Mouse (Mus musculus) cerebellum, adult 2 months (tissue): Measurements from ENCODE around the gene Caly. TPM values are rescaled to one million over a fixed set of nuclear protein-coding genes. Genes with fewer than 3 reads are reported as not detected.
A peak's percentile ranks its signal among the peaks of the same experiment; 100 is the strongest.

ENCODE experiments used
- DNase-seq, 2 experiments: peaks; one replicate each; pipeline ENCODE4 v3.0.0; 2021
- H3K27ac ChIP-seq: fragments of 200-500 bp; 2 replicates; pipeline ENCODE4 v1.5.1; 2012; ENCODE audit warnings: low read length, control low read depth, inconsistent platforms; ENCODE audit not compliant: insufficient read depth
- H3K27me3 ChIP-seq: fragments of 200-500 bp; 2 replicates; pipeline ENCODE4 v1.6.1; 2012; ENCODE audit warnings: inconsistent platforms, mild to moderate bottlenecking, low read length, moderate library complexity; ENCODE audit not compliant: control insufficient read depth, insufficient read depth
- H3K4me1 ChIP-seq: fragments of 200-500 bp; 2 replicates; pipeline ENCODE4 v1.6.1; 2011; ENCODE audit warnings: low read length; ENCODE audit not compliant: control insufficient read depth, insufficient read depth
- H3K4me3 ChIP-seq: fragments of 200-500 bp; replicated peaks from 2 replicates; pipeline ENCODE3; 2011; ENCODE audit warnings: mild to moderate bottlenecking, low read depth, low read length, control low read depth; ENCODE audit not compliant: insufficient read depth
- CTCF ChIP-seq: fragments of 200-500 bp; IDR thresholded peaks from 2 replicates; pipeline ENCODE4 v1.5.1; 2011; ENCODE audit warnings: low read depth, mild to moderate bottlenecking, control low read depth, low read length, moderate library complexity, borderline replicate concordance; ENCODE audit not compliant: insufficient read depth
- POLR2A ChIP-seq: fragments of 200-500 bp; IDR thresholded peaks from 2 replicates; pipeline ENCODE4 v1.6.1; 2011; ENCODE audit warnings: low read length, control low read depth, borderline replicate concordance; ENCODE audit not compliant: insufficient read depth
- WGBS: fragments of 180-500 bp; shearing (Covaris S2); methylation state at CpG from one replicate; pipeline ENCODE4 v1.1.7; 2018; 5-methylcytosine and 5-hydroxymethylcytosine counted together
- polyA plus RNA-seq: library from polyadenylated mRNA; depleted of rRNA; stranded (reverse); fragments of >200 nt; gene quantifications from 2 replicates; pipeline ENCODE4 v1.2.3, GENCODE M21; 2012

Gene Caly
- polyA plus RNA-seq, 1 experiment = 198 TPM

- TF ChIP-seq POLR2A (no peak), CTCF (no peak)
- 75% methylated on average over 13 of the region's 13 CpGs for WGBS
- Histone ChIP-seq H3K4me3 (no peak overlapping the region), H3K27ac (no peak overlapping the region), H3K27me3 (no peaks in the 10 kb centered on the region), H3K4me1 (peaks cover 7% of the 10 kb centered on the region; the same call in 1 of the 2 replicates)
- DNase-seq = no peak
Observed at GRCm38 (mm10) chr7:140121338-140121910, 39.1 kb upstream of the Caly start.

DNA sequence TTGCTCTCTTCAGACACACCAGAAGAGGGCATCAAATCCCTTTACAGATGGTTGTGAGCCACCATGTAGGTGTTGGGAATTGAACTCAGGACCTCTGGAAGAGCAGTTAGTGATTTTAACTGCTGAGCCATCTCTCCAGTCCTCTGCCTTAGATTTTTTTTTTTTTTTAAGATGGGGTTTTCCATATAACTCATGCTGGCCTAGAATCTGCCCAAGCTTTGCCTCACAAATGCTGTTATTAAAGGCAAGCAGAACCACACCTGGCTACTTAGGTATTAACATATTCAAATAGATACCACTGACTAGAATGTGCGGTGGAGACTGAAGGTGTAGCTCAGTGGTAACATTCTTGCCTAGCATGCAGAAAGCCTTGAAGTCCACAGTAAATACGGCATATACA lies 38.1 kb upstream of the Caly start:
- peaks cover 5% of the 10 kb centered on the region; the same call in 1 of the 2 replicates for H3K4me1 ChIP-seq
- 93% methylated on average over 2 of the region's 2 CpGs for WGBS
- no peak overlapping the region for H3K27ac ChIP-seq
- no peak for DNase-seq
- no peak overlapping the region for H3K4me3 ChIP-seq
- TF ChIP-seq CTCF (no peak), POLR2A (no peak)
- no peaks in the 10 kb centered on the region for H3K27me3 ChIP-seq

DNA sequence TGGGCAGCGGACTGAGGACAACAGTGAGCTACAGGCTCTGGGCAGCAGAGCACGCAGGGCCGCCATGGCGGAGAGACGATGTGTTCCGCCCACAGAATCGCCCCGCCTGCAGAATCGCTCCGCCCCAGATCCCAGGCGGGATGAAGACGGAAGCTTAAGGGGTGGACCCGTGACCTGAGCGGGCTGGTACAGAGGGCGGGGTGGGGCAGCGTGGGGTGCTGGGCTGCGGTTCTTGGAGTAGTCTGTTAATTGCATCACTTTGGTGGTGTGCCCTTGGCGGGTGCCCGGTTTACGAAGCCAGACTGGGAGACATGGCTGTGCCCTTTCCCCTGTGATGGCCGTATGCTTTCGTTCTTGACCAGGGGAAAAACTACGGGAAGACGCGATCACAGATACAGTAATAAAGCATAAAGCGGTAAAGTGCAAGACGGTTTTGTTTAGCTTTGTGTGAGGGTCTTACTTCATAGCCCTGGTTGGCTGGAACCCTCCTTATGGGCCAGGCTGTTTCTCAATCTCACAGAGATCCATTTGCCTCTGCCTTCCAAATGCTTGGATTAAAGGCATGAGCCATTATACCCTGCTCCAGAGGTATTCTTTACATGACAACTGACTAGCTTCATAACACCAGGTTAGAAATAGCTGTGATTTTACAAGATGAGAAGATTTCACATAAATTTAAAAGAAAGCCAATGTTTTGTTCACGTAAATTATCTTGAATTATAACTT lies 34.1 kb upstream of the Caly start, which contains the start of gene Echs1:
Gene Echs1, minus strand, starts transcription at position 148 of the 726 bp plus-strand sequence.
- TF ChIP-seq POLR2A (peak; percentile 75), CTCF (no peak)
- WGBS = 3% methylated on average over 28 of the region's 28 CpGs
- Histone ChIP-seq H3K27ac (peak within 1 kb of the TSS; percentile 86), H3K27me3 (no peaks in the 10 kb centered on the region), H3K4me3 (peak within 1 kb of the TSS; percentile 94), H3K4me1 (peaks cover 5% of the 10 kb centered on the region)
- DNase-seq = peak; percentile 88 to 90

- TF ChIP-seq POLR2A (no peak), CTCF (no peak)
- DNase-seq = peak in 1 of 2 experiments; percentile 46
- peak within 1 kb of the TSS; percentile 86 for H3K27ac ChIP-seq
- WGBS = 2% methylated on average over 23 of the region's 23 CpGs
- H3K4me3 ChIP-seq = peak within 1 kb of the TSS; percentile 94
- H3K27me3 ChIP-seq = no peaks in the 10 kb centered on the region
- peaks cover 5% of the 10 kb centered on the region for H3K4me1 ChIP-seq
Observed at GRCm38 (mm10) chr7:140115583-140116328, 33.4 kb upstream of the Caly start, which contains the start of gene Paox. Gene Paox, plus strand, starts transcription at chr7:140115799.

- peaks cover under 1% of the 10 kb centered on the region for H3K4me1 ChIP-seq
- DNase-seq = no peak
- TF ChIP-seq CTCF (no peak), POLR2A (no peak)
- no peak overlapping the region for H3K4me3 ChIP-seq
- 38% methylated on average over 3 of the region's 3 CpGs for WGBS
- H3K27me3 ChIP-seq = no peaks in the 10 kb centered on the region
- H3K27ac ChIP-seq = no peak overlapping the region
Observed at GRCm38 (mm10) chr7:140111943-140112342, 29.6 kb upstream of the Caly start.

DNA sequence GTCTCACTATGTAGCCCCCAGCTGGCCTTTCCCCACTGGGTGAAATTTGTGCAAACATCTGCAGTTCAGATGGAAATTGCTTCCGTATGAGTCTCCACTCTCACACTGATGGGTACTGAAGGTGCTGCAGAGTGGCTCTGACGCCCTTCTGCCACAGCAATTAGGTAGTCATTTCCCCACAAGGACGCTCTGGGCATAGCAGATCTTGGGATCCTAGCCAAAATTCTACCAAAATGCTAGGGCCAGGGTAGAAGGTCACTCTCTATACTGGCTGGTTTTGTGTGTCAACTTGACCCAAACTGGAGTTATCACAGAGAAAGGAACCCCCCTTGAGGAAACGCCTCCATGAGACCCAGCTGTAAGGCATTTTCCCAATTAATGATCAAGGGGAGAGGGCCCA lies 21.7 kb upstream of the Caly start:
- no peaks in the 10 kb centered on the region for H3K27me3 ChIP-seq
- DNase-seq = no peak
- peaks cover 3% of the 10 kb centered on the region; the same call in 1 of the 2 replicates for H3K4me1 ChIP-seq
- TF ChIP-seq POLR2A (no peak), CTCF (no peak)
- H3K27ac ChIP-seq = no peak overlapping the region
- H3K4me3 ChIP-seq = no peak overlapping the region
- WGBS = 79% methylated on average over 4 of the region's 4 CpGs

- H3K27ac ChIP-seq = peak within 1 kb of the TSS; percentile 89
Observed at GRCm38 (mm10) chr7:140101993-140102860, 19.9 kb upstream of the Caly start, which contains the start of gene Fuom. Gene Fuom, minus strand, starts transcription at chr7:140102441.

More at GRCm38 (mm10) chr7:140101993-140102860, 19.9 kb upstream of the Caly start, which contains the start of gene Fuom:
- peak within 1 kb of the TSS; percentile 92 for H3K4me3 ChIP-seq
- H3K27me3 ChIP-seq = no peaks in the 10 kb centered on the region
- peak; percentile 89 for DNase-seq
- TF ChIP-seq CTCF (no peak), POLR2A (peak; percentile 66)
- peaks cover 3% of the 10 kb centered on the region; the same call in 1 of the 2 replicates for H3K4me1 ChIP-seq
- under 1% methylated on average over 30 of the region's 30 CpGs for WGBS
